Mouse (Mus musculus) adrenal gland, postnatal 25 days (tissue): ENCODE measurements at regions not wholly inside any gene's neighbourhood (a gene's known extent, or its start where the extent isn't known, plus 50 kb on each side); places are given as distances from the start of the nearest gene placed in this dataset.
A peak's percentile ranks its signal among the peaks of the same experiment; 100 is the strongest.

ENCODE experiments used
- DNase-seq: peaks from one replicate; pipeline ENCODE4 v3.0.0; 2021; ENCODE audit warnings: mixed read lengths

- DNase-seq = no peak
These were observed 152.0 kb upstream of the Gjb5 start for GRCm38 (mm10) chr4:127509936-127510335.

GRCm38 (mm10) chr4:127502621-127503020 is 144.6 kb upstream of the Gjb5 start:
- DNase-seq = no peak

- DNase-seq = no peak
These were observed 143.9 kb upstream of the Gjb5 start for GRCm38 (mm10) chr4:127501881-127502280.

GRCm38 (mm10) chr4:127487016-127487780 is 129.2 kb upstream of the Gjb5 start:
- no peak for DNase-seq

GRCm38 (mm10) chr4:127485238-127485637 is 127.3 kb upstream of the Gjb5 start:
- DNase-seq = no peak

- no peak for DNase-seq
These were observed 124.5 kb upstream of the Gjb5 start for GRCm38 (mm10) chr4:127482461-127482860.

GRCm38 (mm10) chr4:127480339-127480738 is 122.4 kb upstream of the Gjb5 start:
- no peak for DNase-seq

- DNase-seq = no peak
These were observed 111.9 kb upstream of the Gjb5 start for GRCm38 (mm10) chr4:127469877-127470276.

- DNase-seq = no peak
These were observed 96.6 kb upstream of the Gjb5 start for GRCm38 (mm10) chr4:127454511-127455119.

- no peak for DNase-seq
These were observed 94.1 kb upstream of the Gjb5 start for GRCm38 (mm10) chr4:127452081-127452480.

- no peak for DNase-seq
These were observed 87.3 kb upstream of the Gjb5 start for GRCm38 (mm10) chr4:127445300-127445699.

- no peak for DNase-seq
These were observed 86.1 kb upstream of the Gjb5 start for GRCm38 (mm10) chr4:127444056-127444455.

GRCm38 (mm10) chr4:127442001-127442400 is 84.0 kb upstream of the Gjb5 start:
- no peak for DNase-seq

- no peak for DNase-seq
These were observed 82.6 kb upstream of the Gjb5 start for GRCm38 (mm10) chr4:127440602-127441001.

GRCm38 (mm10) chr4:127435076-127435475 is 77.1 kb upstream of the Gjb5 start:
- DNase-seq = peak; percentile 73

- no peak for DNase-seq
These were observed 72.3 kb upstream of the Gjb5 start for GRCm38 (mm10) chr4:127430237-127430636.

- no peak for DNase-seq
These were observed 71.8 kb upstream of the Gjb5 start for GRCm38 (mm10) chr4:127429748-127430147.

- DNase-seq = no peak
These were observed 65.9 kb upstream of the Gjb5 start for GRCm38 (mm10) chr4:127423855-127424254.

GRCm38 (mm10) chr4:127421927-127422450 is 64.0 kb upstream of the Gjb5 start:
- no peak for DNase-seq

GRCm38 (mm10) chr4:127421129-127421528 is 63.1 kb upstream of the Gjb5 start:
- no peak for DNase-seq

- no peak for DNase-seq
These were observed 61.8 kb upstream of the Gjb5 start for GRCm38 (mm10) chr4:127419786-127420120.

GRCm38 (mm10) chr4:127419062-127419785 is 61.2 kb upstream of the Gjb5 start:
- DNase-seq = peak; percentile 71

- DNase-seq = no peak
These were observed 58.9 kb upstream of the Gjb5 start for GRCm38 (mm10) chr4:127416906-127417305.
